Mouse (Mus musculus) ovary, adult 18-20 months (tissue): ENCODE results near the gene Sycp3.
A peak's percentile ranks its signal among the peaks of the same experiment; 100 is the strongest.
"Not testable (repeated sequence)": the region's sequence is repeated elsewhere in the genome, so short reads cannot be mapped to it uniquely, and the experiment has no call there.

Experiments
- DNase-seq: peaks from one replicate; pipeline ENCODE4 v3.0.0; 2022; ENCODE audit warnings: low spot score, mixed read lengths

Sycp3 gene

GRCm38 (mm10) chr10:88459502-88459992 lies at the start of gene Sycp3:
Sycp3 (plus strand) TSS chr10:88459569.
- DNase-seq, result no peak

GRCm38 (mm10) chr10:88409751-88410150 lies 49.6 kb upstream of the Sycp3 start:
- no peak for DNase-seq

GRCm38 (mm10) chr10:88412290-88412995 lies 46.9 kb upstream of the Sycp3 start:
- DNase-seq, result no peak

GRCm38 (mm10) chr10:88417686-88418085 lies 41.7 kb upstream of the Sycp3 start:
- no peak for DNase-seq

GRCm38 (mm10) chr10:88420141-88420541 lies 39.2 kb upstream of the Sycp3 start:
- DNase-seq, result no peak

- no peak for DNase-seq
These were observed 38.5 kb upstream of the Sycp3 start for GRCm38 (mm10) chr10:88420655-88421435.

GRCm38 (mm10) chr10:88426158-88426816 lies 33.1 kb upstream of the Sycp3 start:
- no peak for DNase-seq

GRCm38 (mm10) chr10:88426896-88427295 lies 32.5 kb upstream of the Sycp3 start:
- no peak for DNase-seq

- DNase-seq, result no peak
These were observed 31.4 kb upstream of the Sycp3 start for GRCm38 (mm10) chr10:88427998-88428397.

- no peak for DNase-seq
These were observed 18.1 kb upstream of the Sycp3 start for GRCm38 (mm10) chr10:88441224-88441623.

- peak; percentile 38 for DNase-seq
These were observed 8.1 kb upstream of the Sycp3 start for GRCm38 (mm10) chr10:88451221-88451620.

GRCm38 (mm10) chr10:88451990-88452389 lies 7.4 kb upstream of the Sycp3 start:
- no peak for DNase-seq

GRCm38 (mm10) chr10:88457816-88458215 lies 1.6 kb upstream of the Sycp3 start:
- DNase-seq, result no peak

GRCm38 (mm10) chr10:88460122-88460820 lies 902 bp downstream of the Sycp3 start:
- DNase-seq, result no peak

- not testable (repeated sequence) for DNase-seq
These were observed 23.5 kb downstream of the Sycp3 start for GRCm38 (mm10) chr10:88482866-88483265.

- DNase-seq, result no peak
These were observed 29.3 kb downstream of the Sycp3 start for GRCm38 (mm10) chr10:88488629-88489028.

- DNase-seq, result no peak
These were observed 32.3 kb downstream of the Sycp3 start for GRCm38 (mm10) chr10:88491632-88492031.

- DNase-seq, result no peak
These were observed 33.3 kb downstream of the Sycp3 start for GRCm38 (mm10) chr10:88492658-88493057.

GRCm38 (mm10) chr10:88494959-88495587 lies 35.7 kb downstream of the Sycp3 start:
- DNase-seq, result no peak

GRCm38 (mm10) chr10:88496864-88497564 lies 37.6 kb downstream of the Sycp3 start:
- DNase-seq, result no peak

- no peak for DNase-seq
These were observed 40.6 kb downstream of the Sycp3 start for GRCm38 (mm10) chr10:88499993-88500392.
